Mouse (Mus musculus): Measurements from ENCODE around the gene Shoc2.
"Not testable (repeated sequence)": the region's sequence is repeated elsewhere in the genome, so short reads cannot be mapped to it uniquely, and the experiment has no call there.

The Shoc2 gene

DNA sequence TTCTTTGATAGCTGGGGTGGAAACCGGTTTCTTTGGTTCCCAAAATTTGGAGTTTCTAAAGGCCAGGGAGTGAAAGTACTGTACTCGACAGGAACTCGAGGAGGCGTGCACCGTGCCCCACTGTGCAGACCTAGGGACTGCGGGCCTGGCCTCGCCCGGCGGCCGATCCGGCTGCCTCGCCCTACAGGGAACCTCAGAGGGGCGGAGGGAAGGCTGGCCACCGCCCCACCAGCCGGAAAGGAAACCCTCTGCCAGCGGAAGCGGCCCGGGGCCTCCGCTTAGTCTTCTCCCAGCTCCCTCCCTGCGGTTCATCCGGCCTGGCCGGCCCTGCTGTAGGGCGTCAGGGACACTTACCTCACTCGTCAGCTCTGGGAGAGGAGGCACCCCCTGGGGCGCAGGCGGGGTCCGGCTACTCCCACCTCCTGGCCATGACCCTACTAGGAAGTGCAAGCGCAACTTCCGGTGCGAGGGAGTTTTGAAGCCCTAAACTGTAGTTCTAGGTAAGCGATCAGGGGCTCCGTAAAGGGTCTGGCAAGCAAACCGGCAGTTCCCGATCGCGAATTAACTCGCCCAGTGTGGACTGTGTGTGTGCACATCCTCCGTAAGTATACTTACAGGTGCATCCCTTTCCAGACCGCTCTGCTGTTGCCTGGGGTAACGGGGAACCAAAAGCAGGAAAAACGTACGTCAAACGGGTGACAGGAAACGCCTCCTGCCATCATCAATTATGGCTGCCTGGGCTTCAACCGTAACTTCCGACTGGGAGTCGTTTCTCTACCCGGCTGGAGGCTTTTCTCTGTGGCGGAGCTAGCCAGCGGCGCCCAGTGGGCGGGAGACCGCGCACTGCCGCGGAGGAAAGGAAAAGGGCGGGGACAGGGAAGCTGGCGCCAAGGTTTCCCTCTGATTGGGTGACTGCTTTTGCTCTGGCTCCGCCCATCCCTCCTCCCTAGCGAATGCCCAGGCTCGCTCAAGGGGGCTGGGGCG is at the start of gene Shoc2, which contains the start of gene Bbip1:
Shoc2 (plus strand) TSS at position 505 of the 984 bp plus-strand sequence.
Bbip1 (minus strand) TSS at position 826 of the 984 bp plus-strand sequence.
- CTCF ChIA-PET: interaction anchor here (0.6 kb wide), 1 partner anchor 74 kb away, joined by 3 read pairs; no protein-coding TSS in a partner anchor

DNA sequence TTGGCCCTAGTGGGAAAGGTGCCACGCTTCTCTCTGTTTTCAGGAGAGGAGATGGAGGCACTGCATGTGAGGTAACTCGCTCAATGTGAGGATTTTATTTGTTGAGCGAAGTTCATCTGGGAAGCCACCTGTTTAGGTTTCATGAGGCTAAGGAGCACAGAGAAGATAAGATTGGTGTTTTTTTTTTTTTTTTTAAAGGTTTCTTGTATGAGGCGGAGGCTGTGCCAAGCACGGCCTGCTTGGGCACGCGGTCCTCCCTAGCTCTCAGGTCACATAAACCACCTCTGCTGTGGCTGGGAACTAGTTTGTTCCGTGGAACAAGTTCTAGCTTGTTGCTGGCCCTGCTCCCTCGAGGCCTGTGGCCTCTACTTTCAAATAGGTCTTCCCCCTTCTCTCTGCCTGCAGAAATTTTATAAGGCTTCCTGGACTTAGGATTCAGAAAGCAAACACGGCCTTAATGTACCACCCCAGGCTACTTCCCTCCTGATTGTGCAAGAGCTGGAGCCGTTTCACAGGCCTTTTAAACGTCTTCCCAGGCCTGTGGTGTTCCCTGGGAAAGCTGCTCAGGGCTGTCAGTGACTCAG is 49.5 kb upstream of the Shoc2 start:
- CTCF ChIA-PET: interaction anchor here (0.6 kb wide), 1 partner anchor 87 kb away, joined by 10 read pairs; no protein-coding TSS in a partner anchor

DNA sequence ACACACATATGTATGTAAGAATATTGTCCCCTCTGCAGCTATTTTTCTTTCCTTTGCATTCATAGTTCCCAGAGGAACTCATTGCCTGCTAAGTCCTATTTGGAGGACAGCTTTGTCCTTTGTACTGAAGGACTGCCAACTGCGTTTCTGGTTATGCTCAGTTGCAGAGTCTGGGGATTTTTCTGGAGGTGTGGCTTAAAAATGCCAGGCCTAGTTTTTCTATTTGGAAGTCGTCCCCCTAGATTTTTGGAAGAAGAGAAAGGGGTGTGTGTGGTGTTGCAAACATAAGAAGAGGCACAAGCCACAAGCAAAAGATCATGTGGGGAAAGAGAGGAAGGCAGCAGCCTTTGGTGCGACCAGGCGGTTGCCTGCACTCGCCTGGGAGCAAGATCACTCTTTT is 46.1 kb upstream of the Shoc2 start:
- CTCF ChIA-PET: no interaction called here

DNA sequence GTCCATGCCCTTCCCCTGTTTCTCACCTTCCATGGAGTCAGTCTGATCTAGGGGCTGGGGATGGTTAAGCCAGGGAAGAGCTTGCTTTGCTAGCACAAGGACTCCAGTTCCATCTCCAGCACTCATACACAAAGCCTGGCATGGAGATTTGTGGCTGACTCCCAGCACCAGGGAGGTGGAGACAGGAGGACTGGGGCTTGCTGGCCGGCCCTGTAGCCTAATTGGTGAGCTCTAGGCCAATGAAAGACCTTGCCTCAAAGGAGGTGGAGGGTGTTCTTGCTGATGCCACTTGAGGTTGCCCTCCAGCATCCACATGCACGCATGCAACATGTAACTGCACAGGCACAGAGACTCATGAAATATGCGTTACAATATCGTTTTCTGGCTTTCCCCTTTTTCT is 45.6 kb upstream of the Shoc2 start:
- CTCF ChIA-PET: no interaction called here

DNA sequence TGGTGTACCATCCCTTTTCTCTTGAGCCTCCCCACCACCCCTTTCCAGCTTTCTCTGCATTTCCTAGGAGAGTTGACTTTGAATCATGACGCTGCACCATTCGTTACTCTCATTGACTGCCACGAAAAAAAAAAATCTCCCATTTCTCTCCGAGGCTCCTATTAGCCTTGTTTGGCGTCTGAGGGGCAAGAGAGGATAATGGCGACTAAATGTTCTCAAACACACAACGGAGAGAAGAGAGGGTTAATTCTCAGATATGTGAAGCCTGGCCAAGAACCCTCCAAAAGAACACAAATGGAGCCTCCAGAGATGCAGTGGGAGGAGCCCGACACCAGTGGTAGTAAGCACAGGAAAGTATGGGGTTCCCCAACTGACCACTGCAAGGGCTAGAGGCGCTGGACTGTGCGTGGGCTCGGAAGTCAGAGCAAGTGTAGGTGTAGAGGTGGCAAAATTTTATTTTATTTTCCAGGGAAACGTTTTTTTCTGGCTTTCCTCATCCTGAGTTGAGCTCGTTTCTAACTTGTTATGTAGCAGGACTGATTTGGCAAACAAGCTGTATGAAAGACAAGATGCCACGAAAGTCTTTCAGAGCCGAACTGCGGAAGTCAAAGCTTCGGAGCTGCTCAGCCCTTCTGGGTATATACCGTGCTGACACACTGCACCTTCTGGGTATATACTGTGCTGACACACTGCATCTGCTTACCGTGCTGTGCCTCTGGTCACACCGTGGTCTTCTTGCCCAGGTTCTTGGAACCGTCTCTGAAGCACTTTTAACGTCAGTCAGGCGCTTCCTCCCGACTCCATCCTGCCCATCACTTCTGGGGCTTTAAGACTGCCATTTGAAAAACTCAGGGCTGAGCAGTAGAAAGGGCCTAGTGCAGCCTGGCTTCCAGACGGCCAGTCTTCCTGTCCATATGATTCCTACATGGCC is 44.9 kb upstream of the Shoc2 start:
- CTCF ChIA-PET: no interaction called here

DNA sequence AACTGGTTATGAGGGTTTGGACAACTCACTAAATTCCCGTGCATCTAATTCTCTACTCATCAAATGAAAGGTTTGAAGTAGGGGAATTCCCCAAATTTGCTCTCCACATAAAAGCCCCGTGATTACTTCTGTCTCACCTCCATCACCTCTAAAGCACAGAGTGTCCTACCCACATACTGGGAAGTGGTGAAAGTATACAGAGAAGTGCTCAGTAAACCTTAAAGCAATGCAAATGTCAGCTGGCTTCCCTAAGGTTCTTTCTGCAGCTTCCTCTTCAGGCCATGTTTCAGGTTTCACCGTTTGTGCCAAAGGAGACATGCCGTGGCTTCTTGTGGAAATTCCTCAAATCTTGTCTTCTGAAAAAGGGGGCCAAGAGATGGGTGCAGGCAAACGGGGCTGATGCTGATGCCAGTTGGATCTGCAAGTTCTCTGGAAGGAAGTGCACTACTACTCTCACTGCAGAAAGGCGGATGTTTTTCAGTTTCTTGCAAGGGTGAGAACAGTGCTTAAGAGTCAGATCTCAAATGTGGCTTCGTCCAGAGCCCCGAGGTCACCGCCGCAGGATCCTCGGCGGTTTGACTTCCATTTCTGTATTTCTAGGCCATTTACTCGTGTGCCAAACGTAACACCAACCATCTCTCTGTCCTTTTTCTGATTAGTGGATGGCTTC is 44.0 kb upstream of the Shoc2 start:
- CTCF ChIA-PET: no interaction called here

DNA sequence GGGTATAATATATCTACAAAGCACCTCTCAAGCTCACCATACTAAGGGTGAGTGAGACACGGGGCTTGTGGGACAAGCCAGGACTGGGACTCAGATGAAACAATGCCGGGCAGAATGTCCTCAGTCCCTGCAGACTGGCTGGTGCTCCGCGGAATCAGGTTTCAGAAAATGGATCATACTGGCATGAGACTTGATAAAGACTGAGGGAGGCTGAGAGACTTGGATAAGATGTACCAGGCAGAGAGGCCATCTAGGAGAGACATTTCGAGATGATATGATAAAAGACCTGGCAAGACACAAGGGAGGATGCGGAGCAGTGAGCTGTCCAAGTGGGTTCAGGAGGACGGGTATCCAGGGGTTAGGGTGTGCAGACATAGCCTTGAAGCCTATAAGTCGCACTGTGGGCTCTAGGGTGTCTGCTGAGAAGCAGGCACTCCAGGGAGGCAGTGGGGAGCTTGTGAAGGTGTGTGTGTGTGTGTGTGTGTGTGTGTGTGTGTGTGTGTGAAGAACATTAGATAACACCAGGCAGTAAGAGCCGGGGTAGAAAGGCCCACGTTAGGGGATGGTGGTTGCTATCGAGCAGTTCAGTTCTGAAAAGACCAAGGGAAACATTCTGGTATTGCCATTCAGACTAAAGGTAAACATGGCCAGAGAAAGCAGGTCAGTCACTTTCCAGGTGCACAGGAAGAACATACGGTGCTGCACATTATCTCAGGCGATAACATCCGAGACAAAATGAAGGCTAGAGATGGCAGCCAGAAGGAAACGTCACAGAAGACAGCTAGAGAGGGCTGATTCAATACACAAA is 42.0 kb upstream of the Shoc2 start:
- CTCF ChIA-PET: interaction anchor here (0.6 to 1.0 kb wide), 4 partner anchors 9 to 59 kb away, joined by 3 to 8 read pairs (median 4); no protein-coding TSS in a partner anchor

DNA sequence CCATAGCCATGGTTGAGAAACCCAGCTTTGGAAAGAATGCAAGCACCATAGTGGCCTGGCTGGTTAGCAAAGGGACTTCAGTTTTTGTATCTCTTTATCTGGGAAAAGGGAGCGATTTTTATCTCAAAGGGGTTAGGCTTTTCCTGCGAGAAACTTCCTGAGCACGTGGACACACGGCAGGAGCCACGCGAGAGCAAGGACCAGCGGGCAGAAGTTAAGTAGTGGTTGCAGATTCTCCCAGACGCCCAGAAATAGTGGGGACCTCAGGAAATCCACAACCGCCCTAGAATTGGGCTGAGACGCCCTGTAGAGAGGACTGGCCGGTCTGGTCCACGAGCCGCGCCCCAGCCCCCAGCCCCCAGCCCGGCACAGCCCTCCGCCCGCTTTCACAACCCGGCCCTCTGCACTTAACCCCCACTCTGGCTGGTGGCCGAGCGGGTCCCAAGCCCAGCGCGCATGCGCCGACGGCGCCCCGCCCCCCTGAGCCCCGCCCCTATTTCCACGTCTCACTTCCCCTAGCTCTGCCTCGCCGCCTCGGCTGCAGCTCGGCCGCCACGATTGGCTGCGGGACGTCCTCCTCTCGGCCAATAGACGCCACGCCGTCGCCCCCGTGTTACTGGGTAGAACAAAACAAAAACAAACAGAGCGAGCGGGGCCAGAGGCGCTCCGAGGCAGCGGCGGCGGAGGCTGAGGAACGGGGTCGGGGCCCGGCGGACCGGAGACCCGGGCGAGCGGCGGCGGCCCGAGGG is 41.2 kb upstream of the Shoc2 start:
- CTCF ChIA-PET: interaction anchor here (0.6 to 0.8 kb wide), 2 partner anchors 11 to 12 kb away, joined by 3 to 8 read pairs; no protein-coding TSS in a partner anchor

DNA sequence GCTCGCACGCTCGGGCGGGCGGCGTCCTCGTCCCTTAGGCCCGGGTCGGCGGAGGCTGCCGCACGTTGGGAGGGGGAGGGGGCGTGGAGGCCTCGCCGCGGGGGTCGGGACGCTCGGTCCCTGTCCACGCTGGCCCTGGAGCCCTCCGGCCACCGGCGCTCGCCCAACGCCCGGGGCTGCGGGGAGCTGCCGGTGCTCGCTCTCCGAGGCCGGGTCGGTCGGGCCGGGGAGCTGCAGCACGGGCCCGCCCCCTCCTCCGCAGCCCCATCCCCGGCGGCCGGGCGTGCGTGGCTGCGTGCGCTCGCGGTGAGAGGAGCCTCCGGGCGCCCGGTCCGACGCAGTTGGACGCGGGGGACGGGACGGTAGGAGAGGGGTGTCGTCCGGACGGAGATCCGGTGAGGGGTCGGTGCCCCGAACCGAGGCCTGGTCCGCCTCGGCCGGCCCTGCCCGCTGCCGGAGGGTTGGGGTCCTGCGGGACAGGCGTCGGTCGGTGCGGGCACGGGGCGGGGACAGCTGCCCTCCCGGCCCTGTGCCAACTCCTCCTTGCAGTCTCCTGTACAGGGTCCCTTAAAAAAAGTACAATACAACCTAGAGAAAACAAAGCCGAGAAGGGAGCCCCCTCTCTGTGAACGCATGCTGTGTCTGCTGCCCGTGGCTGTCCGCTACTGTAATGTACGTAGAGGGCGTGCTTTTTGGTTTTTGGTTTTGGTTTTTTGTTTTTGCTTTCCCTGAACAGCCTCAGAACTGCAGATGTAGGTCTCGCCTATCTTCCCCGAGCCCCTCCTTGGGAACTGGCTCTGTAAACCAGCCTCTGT is 40.4 kb upstream of the Shoc2 start:
- CTCF ChIA-PET: interaction anchor here (1.1 kb wide), 1 partner anchor 25 kb away, joined by 4 read pairs; no protein-coding TSS in a partner anchor

DNA sequence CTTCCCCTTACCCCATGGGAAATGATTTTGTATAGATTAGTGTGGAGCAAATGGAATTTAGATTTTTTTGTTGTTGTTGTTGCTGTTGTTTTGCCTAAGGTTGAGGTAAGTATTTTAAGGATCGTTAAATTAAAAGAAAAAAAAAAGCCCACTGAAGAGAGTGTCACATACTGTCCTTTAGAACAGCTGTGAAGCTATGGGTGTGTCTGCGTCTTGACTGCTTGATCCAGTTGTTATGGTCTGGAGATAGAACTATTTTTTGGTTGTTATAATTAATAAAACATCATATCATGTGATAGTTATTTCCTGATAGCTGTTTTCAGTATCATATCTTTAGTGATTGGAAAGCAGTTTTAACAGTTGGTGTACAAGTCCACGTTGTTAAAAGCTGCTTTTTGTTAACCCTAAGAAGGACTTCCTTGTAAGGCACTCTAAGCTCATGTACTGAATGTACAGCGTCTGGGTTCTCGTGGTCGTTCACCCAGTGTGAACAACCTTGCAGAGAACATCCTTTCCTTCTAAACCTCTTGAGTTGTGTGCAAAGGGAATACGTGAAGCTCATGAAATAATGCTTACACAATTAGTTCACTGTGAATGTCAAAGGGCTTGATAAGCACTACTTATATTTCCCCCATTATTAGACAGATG is 39.1 kb upstream of the Shoc2 start:
- CTCF ChIA-PET: interaction anchor here (0.7 to 1.1 kb wide), 3 partner anchors 8 to 26 kb away, joined by 4 to 6 read pairs (median 4); no protein-coding TSS in a partner anchor

DNA sequence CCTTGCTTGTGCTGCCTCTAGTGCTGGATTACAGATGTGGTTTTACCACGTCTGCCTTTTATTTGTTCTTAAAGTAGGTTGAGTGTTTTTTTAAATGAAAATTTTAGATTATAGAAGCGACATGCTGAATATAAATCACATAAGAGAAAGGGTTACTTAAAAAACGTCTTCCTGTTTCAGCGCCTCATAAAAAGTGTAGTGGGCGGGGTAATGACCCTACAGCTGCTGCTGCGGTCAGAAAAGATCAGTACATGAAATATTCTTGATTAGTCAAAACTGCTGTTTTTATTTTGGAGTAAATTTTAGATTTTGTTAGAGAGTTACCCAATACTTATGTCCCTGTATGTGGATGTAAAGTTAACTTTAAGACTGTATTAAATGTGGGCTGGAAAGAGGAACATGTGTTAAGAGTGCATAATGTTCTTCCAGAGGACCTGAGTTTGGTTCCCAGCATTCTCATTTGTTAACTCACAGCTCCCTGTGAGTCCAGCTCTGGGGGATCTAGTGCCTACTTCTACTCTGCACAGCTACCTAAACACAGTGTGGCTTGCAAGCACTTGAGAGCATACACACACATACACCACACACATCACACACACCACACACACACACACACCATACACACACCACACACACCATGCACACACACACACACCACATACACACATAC is 37.9 kb upstream of the Shoc2 start:
- CTCF ChIA-PET: interaction anchor here (1.0 kb wide), 1 partner anchor 17 kb away, joined by 3 read pairs; no protein-coding TSS in a partner anchor

DNA sequence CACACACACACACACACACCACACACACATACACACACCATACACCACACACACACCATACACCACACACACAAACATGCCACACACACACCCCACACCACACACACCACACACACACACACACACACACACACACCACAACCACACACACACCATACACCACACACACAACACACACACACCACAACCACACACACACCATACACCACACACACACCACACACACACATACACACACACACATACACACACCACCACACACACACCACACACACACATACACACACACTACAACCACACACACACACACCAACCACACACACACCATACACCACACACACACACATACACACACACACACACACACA is 37.4 kb upstream of the Shoc2 start:
- CTCF ChIA-PET: interaction anchor here (1.0 kb wide), 1 partner anchor 17 kb away, joined by 3 read pairs; no protein-coding TSS in a partner anchor

DNA sequence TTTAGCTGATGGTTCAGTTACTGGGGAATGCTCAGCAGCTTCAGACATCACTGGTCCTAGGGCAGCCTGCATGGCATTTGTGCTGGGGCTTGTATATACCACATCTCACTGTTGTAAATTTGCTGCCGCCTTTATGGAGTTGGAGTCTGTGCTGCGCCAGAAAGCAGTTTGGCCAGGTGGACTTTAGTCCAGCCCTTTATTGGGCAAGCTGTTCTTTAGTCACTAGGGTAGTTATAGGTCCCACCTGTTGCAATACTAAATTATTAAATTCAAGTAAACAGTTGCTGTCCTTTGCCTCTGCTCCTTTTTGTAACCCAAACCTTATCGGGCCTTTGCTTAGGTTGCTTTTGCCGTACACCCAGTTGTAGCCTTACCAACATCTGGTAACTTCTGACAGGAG is 29.2 kb upstream of the Shoc2 start:
- CTCF ChIA-PET: no interaction called here

DNA sequence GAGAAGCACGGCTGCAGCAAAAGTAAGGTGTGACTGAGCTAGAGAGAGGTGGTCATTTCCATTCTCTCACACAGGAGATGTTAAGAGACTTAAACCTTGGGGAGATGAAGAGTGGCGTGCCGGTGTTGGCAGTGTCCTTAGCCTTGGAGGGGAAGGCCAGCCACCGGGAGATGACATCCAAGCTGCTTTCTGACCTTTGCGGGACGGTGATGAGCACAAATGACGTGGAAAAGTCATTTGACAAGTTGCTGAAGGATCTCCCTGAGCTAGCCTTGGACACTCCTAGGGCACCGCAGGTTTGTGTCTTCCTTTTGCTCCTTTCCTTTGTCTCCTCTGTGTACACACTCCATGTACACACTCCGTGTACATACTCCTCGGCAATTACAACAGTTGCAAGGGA is 24.6 kb upstream of the Shoc2 start:
- CTCF ChIA-PET: interaction anchor here (0.6 kb wide), 1 partner anchor 9 kb away, joined by 12 read pairs; no protein-coding TSS in a partner anchor

DNA sequence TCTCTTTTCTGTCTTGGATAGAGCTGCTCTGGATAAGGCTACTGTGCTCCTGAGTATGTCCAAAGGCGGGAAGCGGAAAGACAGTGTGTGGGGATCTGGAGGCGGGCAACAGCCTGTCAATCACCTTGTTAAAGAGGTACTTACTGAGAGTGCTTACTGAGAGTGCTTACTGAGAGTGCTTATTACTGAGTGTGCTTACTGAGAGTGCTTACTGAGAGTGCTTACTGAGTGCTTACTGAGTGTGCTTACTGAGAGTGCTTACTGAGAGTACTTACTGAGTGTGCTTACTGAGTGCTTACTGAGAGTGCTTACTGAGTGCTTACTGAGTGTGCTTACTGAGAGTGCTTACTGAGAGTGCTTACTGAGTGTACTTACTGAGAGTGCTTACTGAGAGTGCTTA is 22.1 kb upstream of the Shoc2 start:
- CTCF ChIA-PET: not testable (repeated sequence)

DNA sequence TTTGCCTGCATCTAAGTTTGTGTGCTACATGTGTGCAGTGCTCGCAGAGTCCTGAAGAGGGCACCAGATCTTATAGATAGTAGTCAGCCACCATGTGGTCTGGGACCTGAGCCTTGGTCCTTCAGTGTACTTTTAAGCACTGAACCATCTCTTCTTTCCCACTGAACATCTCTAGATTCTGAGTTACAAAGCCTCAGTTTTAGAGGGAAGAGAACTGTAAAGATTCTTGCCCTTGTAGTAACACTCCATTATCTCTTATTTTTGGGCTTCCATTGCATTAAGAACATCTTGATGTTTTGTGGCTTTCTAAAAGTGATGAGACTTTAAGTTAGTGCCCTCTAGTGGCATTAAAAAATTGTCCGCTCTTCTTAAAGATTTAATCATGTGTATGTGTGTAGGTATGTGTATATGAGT is 18.8 kb upstream of the Shoc2 start:
- CTCF ChIA-PET: no interaction called here

DNA sequence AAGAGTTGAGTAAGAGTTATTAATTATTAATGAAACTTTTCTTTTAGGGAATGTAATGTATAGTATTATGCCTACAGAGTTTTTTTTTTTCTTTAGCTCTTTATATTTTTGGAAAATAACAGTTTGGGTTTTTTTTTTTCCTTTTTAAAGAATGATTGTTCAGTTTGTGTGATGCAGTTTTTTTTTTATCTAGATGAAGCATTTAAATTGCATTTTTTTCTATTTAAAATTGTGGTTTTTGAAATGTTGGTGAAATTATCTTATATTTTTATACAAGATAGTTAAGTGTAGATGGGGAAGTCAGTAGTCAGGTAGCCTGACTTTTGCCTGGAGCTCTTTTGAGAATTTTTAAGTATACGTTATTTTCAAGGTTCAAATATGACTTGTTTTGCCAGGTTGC is 17.4 kb upstream of the Shoc2 start:
- CTCF ChIA-PET: no interaction called here

Measured in spleen, embryonic (tissue).